Mouse (Mus musculus) kidney, embryonic 15.5 days (tissue): ENCODE data around the gene Olfr149. TPM values are rescaled to one million over a fixed set of nuclear protein-coding genes. Genes with fewer than 3 reads are reported as not detected.
A peak's percentile ranks its signal among the peaks of the same experiment; 100 is the strongest.
"Not testable (repeated sequence)": the region's sequence is repeated elsewhere in the genome, so short reads cannot be mapped to it uniquely, and the experiment has no call there.

Experiments
- ATAC-seq: fragments of 200-750 bp; cut with Nextera tagmentation; replicated peaks from 2 replicates; pipeline ENCODE4 v1.8.0; 2017; ENCODE audit warnings: moderate TSS enrichment; ENCODE audit not compliant: low FRiP score
- H3K27ac ChIP-seq: fragments of 300-500 bp; sonication (generic); 2 replicates; pipeline ENCODE4 v1.5.1; 2015; ENCODE audit warnings: mild to moderate bottlenecking, inconsistent platforms
- H3K27me3 ChIP-seq: fragments of 300-500 bp; sonication (generic); 2 replicates; pipeline ENCODE4 v1.6.1; 2015; ENCODE audit warnings: inconsistent platforms
- H3K36me3 ChIP-seq: fragments of 300-500 bp; sonication (generic); 2 replicates; pipeline ENCODE4 v1.6.1; 2015; ENCODE audit warnings: inconsistent platforms
- H3K4me1 ChIP-seq: fragments of 300-500 bp; sonication (generic); 2 replicates; pipeline ENCODE4 v1.6.1; 2015; ENCODE audit warnings: inconsistent platforms
- H3K4me2 ChIP-seq: fragments of 300-500 bp; sonication (generic); 2 replicates; pipeline ENCODE4 v1.6.1; 2015; ENCODE audit warnings: moderate library complexity, mild to moderate bottlenecking, inconsistent platforms
- H3K4me3 ChIP-seq: fragments of 300-500 bp; sonication (generic); replicated peaks from 2 replicates; pipeline ENCODE4 v1.5.1; 2015; ENCODE audit warnings: mild to moderate bottlenecking, inconsistent platforms
- H3K9ac ChIP-seq: fragments of 300-500 bp; sonication (generic); 2 replicates; pipeline ENCODE4 v1.6.1; 2015; ENCODE audit warnings: mild to moderate bottlenecking, inconsistent platforms
- H3K9me3 ChIP-seq: fragments of 300-500 bp; sonication (generic); replicated peaks from 2 replicates; pipeline ENCODE4 v1.6.1; 2016; ENCODE audit warnings: inconsistent platforms
- WGBS: fragments of 180-500 bp; shearing (Covaris S2); methylation state at CpG from one replicate; pipeline ENCODE4 v1.1.7; 2015; ENCODE audit warnings: mixed read lengths; 5-methylcytosine and 5-hydroxymethylcytosine counted together
- polyA plus RNA-seq: library from polyadenylated mRNA; unstranded; fragments of >200 nt; fragmentation: Nextera tagmentation; extraction: Ambion mirVana; gene quantifications from 2 replicates; pipeline ENCODE4 v1.2.1, GENCODE M21; 2015

The Olfr149 gene
- not detected in 2 replicates for polyA plus RNA-seq

GRCm38 (mm10) chr9:39707017-39707416 is at the start of gene Olfr149:
Gene Olfr149 (minus strand): TSS chr9:39707117.
- no peaks in the 10 kb centered on the region for H3K9me3 ChIP-seq
- H3K27me3 ChIP-seq, result no peaks in the 10 kb centered on the region
- H3K9ac ChIP-seq, result no peak within 1 kb of the TSS
- ATAC-seq, result no peak
- 0 out of 2 replicates have a peak, but pooled peaks cover 5% of the 10 kb centered on the region for H3K4me1 ChIP-seq
- H3K4me3 ChIP-seq, result no peak within 1 kb of the TSS
- H3K36me3 ChIP-seq, result no peaks in the 10 kb centered on the region
- no peak within 1 kb of the TSS for H3K27ac ChIP-seq
- H3K4me2 ChIP-seq, result no peak within 1 kb of the TSS

GRCm38 (mm10) chr9:39746428-39746827 is 39.5 kb upstream of the Olfr149 start:
- H3K4me1 ChIP-seq, result no peaks in the 10 kb centered on the region
- 75% methylated on average over 1 of the region's 1 CpGs for WGBS
- H3K4me3 ChIP-seq, result no peak overlapping the region
- H3K36me3 ChIP-seq, result no peaks in the 10 kb centered on the region
- no peak for ATAC-seq
- H3K4me2 ChIP-seq, result no peak overlapping the region
- H3K9ac ChIP-seq, result no peak overlapping the region
- no peak overlapping the region for H3K27ac ChIP-seq
- no peaks in the 10 kb centered on the region for H3K9me3 ChIP-seq
- H3K27me3 ChIP-seq, result no peaks in the 10 kb centered on the region

GRCm38 (mm10) chr9:39745949-39746348 is 39.0 kb upstream of the Olfr149 start, which contains the start of gene Olfr967:
Gene Olfr967 (plus strand): TSS chr9:39746249.
- Histone ChIP-seq H3K4me2 (no peak within 1 kb of the TSS), H3K27ac (no peak within 1 kb of the TSS)
- no peak for ATAC-seq

GRCm38 (mm10) chr9:39740741-39741140 is 33.8 kb upstream of the Olfr149 start:
- Histone ChIP-seq H3K4me3 (no peak overlapping the region), H3K4me2 (no peak overlapping the region), H3K9ac (no peak overlapping the region), H3K27me3 (no peaks in the 10 kb centered on the region), H3K9me3 (no peaks in the 10 kb centered on the region), H3K4me1 (no peaks in the 10 kb centered on the region), H3K27ac (no peak overlapping the region), H3K36me3 (no peaks in the 10 kb centered on the region)
- no peak for ATAC-seq
- 84% methylated on average over 1 of the region's 1 CpGs for WGBS

More at GRCm38 (mm10) chr9:39745949-39746348, 39.0 kb upstream of the Olfr149 start, which contains the start of gene Olfr967:
- no peaks in the 10 kb centered on the region for H3K27me3 ChIP-seq
- H3K9me3 ChIP-seq, result no peaks in the 10 kb centered on the region
- H3K4me3 ChIP-seq, result no peak within 1 kb of the TSS
- no peaks in the 10 kb centered on the region for H3K36me3 ChIP-seq
- no peaks in the 10 kb centered on the region for H3K4me1 ChIP-seq
- H3K9ac ChIP-seq, result no peak within 1 kb of the TSS

- no peak for ATAC-seq
- Histone ChIP-seq H3K27ac (no peak within 1 kb of the TSS), H3K27me3 (no peaks in the 10 kb centered on the region), H3K9ac (no peak within 1 kb of the TSS), H3K4me3 (no peak within 1 kb of the TSS), H3K9me3 (no peaks in the 10 kb centered on the region), H3K4me1 (no peaks in the 10 kb centered on the region), H3K4me2 (no peak within 1 kb of the TSS), H3K36me3 (no peaks in the 10 kb centered on the region)
These were observed 23.8 kb upstream of the Olfr149 start, which contains the start of gene Olfr150 for GRCm38 (mm10) chr9:39730678-39731077. Gene Olfr150 (plus strand): TSS chr9:39730978.

GRCm38 (mm10) chr9:39711053-39711452 is 4.1 kb upstream of the Olfr149 start, which contains the start of gene Olfr965:
Gene Olfr965 (plus strand): TSS chr9:39711353.
- H3K9ac ChIP-seq, result no peak within 1 kb of the TSS
- H3K4me1 ChIP-seq, result 0 out of 2 replicates have a peak, but pooled peaks cover 5% of the 10 kb centered on the region
- no peak for ATAC-seq
- H3K4me2 ChIP-seq, result no peak within 1 kb of the TSS
- H3K27ac ChIP-seq, result no peak within 1 kb of the TSS
- no peaks in the 10 kb centered on the region for H3K36me3 ChIP-seq
- H3K27me3 ChIP-seq, result no peaks in the 10 kb centered on the region
- no peak within 1 kb of the TSS for H3K4me3 ChIP-seq
- H3K9me3 ChIP-seq, result no peaks in the 10 kb centered on the region

- 24% methylated on average over 3 of the region's 3 CpGs for WGBS
- Histone ChIP-seq H3K9me3 (no peaks in the 10 kb centered on the region), H3K36me3 (no peaks in the 10 kb centered on the region), H3K9ac (no peak overlapping the region), H3K27me3 (no peaks in the 10 kb centered on the region), H3K4me3 (no peak overlapping the region), H3K4me1 (0 out of 2 replicates have a peak, but pooled peaks cover 5% of the 10 kb centered on the region), H3K4me2 (no peak overlapping the region), H3K27ac (no peak overlapping the region)
- peak; percentile 76; the same call in 1 of the 2 replicates for ATAC-seq
These were observed 2.0 kb upstream of the Olfr149 start for GRCm38 (mm10) chr9:39708958-39709357.

- not testable (repeated sequence) for H3K4me3 ChIP-seq, H3K36me3 ChIP-seq, H3K27me3 ChIP-seq, ATAC-seq, H3K4me1 ChIP-seq, H3K27ac ChIP-seq, H3K9me3 ChIP-seq, H3K9ac ChIP-seq, H3K4me2 ChIP-seq
- WGBS, result 88% methylated on average over 8 of the region's 8 CpGs
These were observed 5.8 kb downstream of the Olfr149 start for GRCm38 (mm10) chr9:39701123-39701522.

- no peak overlapping the region for H3K9ac ChIP-seq
- H3K9me3 ChIP-seq, result no peaks in the 10 kb centered on the region
- H3K4me3 ChIP-seq, result no peak overlapping the region
- no peaks in the 10 kb centered on the region for H3K4me1 ChIP-seq
- H3K4me2 ChIP-seq, result no peak overlapping the region
- H3K27ac ChIP-seq, result no peak overlapping the region
- 62% methylated on average over 2 of the region's 2 CpGs for WGBS
- H3K36me3 ChIP-seq, result no peaks in the 10 kb centered on the region
- ATAC-seq, result no peak
- H3K27me3 ChIP-seq, result no peaks in the 10 kb centered on the region
These were observed 27.6 kb downstream of the Olfr149 start for GRCm38 (mm10) chr9:39679280-39679679.

GRCm38 (mm10) chr9:39678557-39678956 is 28.4 kb downstream of the Olfr149 start:
- Histone ChIP-seq H3K27ac (no peak overlapping the region), H3K36me3 (no peaks in the 10 kb centered on the region), H3K9ac (no peak overlapping the region), H3K9me3 (no peaks in the 10 kb centered on the region), H3K4me3 (no peak overlapping the region), H3K27me3 (no peaks in the 10 kb centered on the region), H3K4me1 (no peaks in the 10 kb centered on the region), H3K4me2 (no peak overlapping the region)
- WGBS, result 88% methylated on average over 2 of the region's 2 CpGs
- ATAC-seq, result no peak

GRCm38 (mm10) chr9:39674820-39675219 is 32.1 kb downstream of the Olfr149 start:
- no peaks in the 10 kb centered on the region for H3K9me3 ChIP-seq
- H3K9ac ChIP-seq, result no peak overlapping the region
- 85% methylated on average over 2 of the region's 2 CpGs for WGBS
- no peaks in the 10 kb centered on the region for H3K4me1 ChIP-seq
- H3K27me3 ChIP-seq, result no peaks in the 10 kb centered on the region
- no peak overlapping the region for H3K27ac ChIP-seq
- no peak for ATAC-seq
- H3K36me3 ChIP-seq, result no peaks in the 10 kb centered on the region
- H3K4me3 ChIP-seq, result no peak overlapping the region
- no peak overlapping the region for H3K4me2 ChIP-seq

- no peaks in the 10 kb centered on the region for H3K27me3 ChIP-seq
- H3K9me3 ChIP-seq, result no peaks in the 10 kb centered on the region
- no peak for ATAC-seq
- no peak overlapping the region for H3K4me2 ChIP-seq
- WGBS, result 84% methylated on average over 2 of the region's 2 CpGs
- H3K4me1 ChIP-seq, result no peaks in the 10 kb centered on the region
- no peak overlapping the region for H3K4me3 ChIP-seq
- no peaks in the 10 kb centered on the region for H3K36me3 ChIP-seq
- no peak overlapping the region for H3K9ac ChIP-seq
- no peak overlapping the region for H3K27ac ChIP-seq
These were observed 37.2 kb downstream of the Olfr149 start for GRCm38 (mm10) chr9:39669723-39670122.

GRCm38 (mm10) chr9:39666905-39667304 is 40.0 kb downstream of the Olfr149 start, which contains the start of gene Olfr963:
Gene Olfr963 (plus strand): TSS chr9:39667205.
- Histone ChIP-seq H3K4me3 (no peak within 1 kb of the TSS), H3K27me3 (no peaks in the 10 kb centered on the region), H3K4me1 (no peaks in the 10 kb centered on the region), H3K27ac (no peak within 1 kb of the TSS), H3K4me2 (no peak within 1 kb of the TSS), H3K9ac (no peak within 1 kb of the TSS), H3K36me3 (no peaks in the 10 kb centered on the region), H3K9me3 (no peaks in the 10 kb centered on the region)
- WGBS, result 95% methylated on average over 1 of the region's 1 CpGs
- ATAC-seq, result no peak
